Mouse (Mus musculus) hindbrain, embryonic 14.5 days (tissue): ENCODE measurements around the gene AL607142.1. TPM values are rescaled to one million over a fixed set of nuclear protein-coding genes. Genes with fewer than 3 reads are reported as not detected.

Source experiments
- ATAC-seq: fragments of 200-750 bp; cut with Nextera tagmentation; 2 replicates; pipeline ENCODE4 v1.8.0; 2017; ENCODE audit warnings: moderate number of reproducible peaks, mild to moderate bottlenecking, moderate TSS enrichment, moderate library complexity; ENCODE audit not compliant: low FRiP score
- DNase-seq: peaks from one replicate; pipeline ENCODE4 v3.0.0-alpha.2; 2015; ENCODE audit warnings: low spot score
- H3K27ac ChIP-seq: fragments of 300-500 bp; sonication (generic); 2 replicates; pipeline ENCODE4 v1.5.1; 2014; ENCODE audit warnings: mild to moderate bottlenecking, moderate library complexity
- H3K27me3 ChIP-seq: fragments of 300-500 bp; sonication (generic); 2 replicates; pipeline ENCODE4 v1.6.1; 2014; ENCODE audit warnings: mild to moderate bottlenecking, low read length, mixed read lengths; ENCODE audit not compliant: control insufficient read depth, insufficient read depth
- H3K36me3 ChIP-seq: fragments of 300-500 bp; sonication (generic); replicated peaks from 2 replicates; pipeline ENCODE4 v1.6.1; 2014; ENCODE audit not compliant: control insufficient read depth, insufficient read depth
- H3K4me1 ChIP-seq: fragments of 300-500 bp; sonication (generic); replicated peaks from 2 replicates; pipeline ENCODE4 v1.6.1; 2014; ENCODE audit warnings: antibody characterized with exemption, low read length, mixed read lengths; ENCODE audit not compliant: control insufficient read depth, insufficient read depth
- H3K4me2 ChIP-seq: fragments of 300-500 bp; sonication (generic); replicated peaks from 2 replicates; pipeline ENCODE4 v1.6.1; 2014; ENCODE audit warnings: mild to moderate bottlenecking, moderate library complexity
- H3K4me3 ChIP-seq: fragments of 300-500 bp; sonication (generic); replicated peaks from 2 replicates; pipeline ENCODE4 v1.5.1; 2014; ENCODE audit warnings: mild to moderate bottlenecking, low read length
- H3K9ac ChIP-seq: fragments of 300-500 bp; sonication (generic); 2 replicates; pipeline ENCODE4 v1.6.1; 2014
- H3K9me3 ChIP-seq: fragments of 300-500 bp; sonication (generic); 2 replicates; pipeline ENCODE4 v1.6.1; 2016; ENCODE audit warnings: low read length; ENCODE audit not compliant: control insufficient read depth
- WGBS: fragments of 180-500 bp; shearing (Covaris S2); extraction: QIAGEN DNeasy Blood & Tissue Kit; methylation state at CpG from one replicate; pipeline ENCODE4 v1.1.7; 2014; 5-methylcytosine and 5-hydroxymethylcytosine counted together
- polyA plus RNA-seq: library from polyadenylated mRNA; unstranded; fragments of >200 nt; fragmentation: Nextera tagmentation; extraction: Ambion mirVana; gene quantifications from 2 replicates; pipeline ENCODE4 v1.2.1, GENCODE M21; 2014

Gene AL607142.1
- polyA plus RNA-seq, 1 experiment from 2014 or later = not detected

GRCm38 (mm10) chr4:120107787-120108186 is 43.0 kb downstream of the AL607142.1 start:
- H3K4me1 ChIP-seq = no peaks in the 10 kb centered on the region
- H3K27ac ChIP-seq = no peak overlapping the region
- H3K36me3 ChIP-seq = no peaks in the 10 kb centered on the region
- ATAC-seq (no peak), DNase-seq (no peak)
- H3K4me2 ChIP-seq = no peak overlapping the region
- no peaks in the 10 kb centered on the region for H3K27me3 ChIP-seq
- no peak overlapping the region for H3K9ac ChIP-seq
- no peak overlapping the region for H3K4me3 ChIP-seq
- no peaks in the 10 kb centered on the region for H3K9me3 ChIP-seq
- 86% methylated on average over 8 of the region's 8 CpGs for WGBS

GRCm38 (mm10) chr4:120115516-120115915 is 50.7 kb downstream of the AL607142.1 start:
- Histone ChIP-seq H3K36me3 (no peaks in the 10 kb centered on the region), H3K27me3 (no peaks in the 10 kb centered on the region), H3K4me3 (no peak overlapping the region), H3K27ac (no peak overlapping the region), H3K4me2 (no peak overlapping the region), H3K4me1 (no peaks in the 10 kb centered on the region), H3K9ac (no peak overlapping the region), H3K9me3 (no peaks in the 10 kb centered on the region)
- no peak for DNase-seq
- WGBS = 76% methylated on average over 3 of the region's 3 CpGs
- no peak for ATAC-seq

GRCm38 (mm10) chr4:120116312-120116711 is 51.5 kb downstream of the AL607142.1 start:
- H3K4me3 ChIP-seq = no peak overlapping the region

GRCm38 (mm10) chr4:120120276-120120675 is 55.5 kb downstream of the AL607142.1 start:
- DNase-seq (peak; percentile 58), ATAC-seq (0 out of 2 replicates have a peak, but pooled peaks have one; percentile 11)
- Histone ChIP-seq H3K27me3 (no peaks in the 10 kb centered on the region), H3K4me3 (no peak overlapping the region), H3K9ac (no peak overlapping the region), H3K9me3 (no peaks in the 10 kb centered on the region), H3K36me3 (no peaks in the 10 kb centered on the region), H3K27ac (no peak overlapping the region), H3K4me1 (no peaks in the 10 kb centered on the region), H3K4me2 (no peak overlapping the region)
- 35% methylated on average over 8 of the region's 8 CpGs for WGBS

More at GRCm38 (mm10) chr4:120116312-120116711, 51.5 kb downstream of the AL607142.1 start:
- no peaks in the 10 kb centered on the region for H3K27me3 ChIP-seq
- H3K4me1 ChIP-seq = no peaks in the 10 kb centered on the region
- no peak overlapping the region for H3K27ac ChIP-seq
- no peaks in the 10 kb centered on the region for H3K36me3 ChIP-seq
- no peak overlapping the region for H3K4me2 ChIP-seq
- no peak for ATAC-seq
- DNase-seq = no peak
- whole genome bisulfite sequencing = 98% methylated on average over 1 of the region's 1 CpGs
- H3K9ac ChIP-seq = no peak overlapping the region
- H3K9me3 ChIP-seq = no peaks in the 10 kb centered on the region

GRCm38 (mm10) chr4:120124656-120125055 is 59.9 kb downstream of the AL607142.1 start:
- no peak overlapping the region for H3K4me3 ChIP-seq
- H3K4me2 ChIP-seq = no peak overlapping the region
- no peak overlapping the region for H3K27ac ChIP-seq
- H3K9me3 ChIP-seq = no peaks in the 10 kb centered on the region
- no peaks in the 10 kb centered on the region for H3K36me3 ChIP-seq
- H3K4me1 ChIP-seq = no peaks in the 10 kb centered on the region
- ATAC-seq (no peak), DNase-seq (no peak)
- 83% methylated on average over 6 of the region's 6 CpGs for WGBS
- no peaks in the 10 kb centered on the region for H3K27me3 ChIP-seq
- H3K9ac ChIP-seq = no peak overlapping the region

- H3K27ac ChIP-seq = no peak overlapping the region
- H3K36me3 ChIP-seq = no peaks in the 10 kb centered on the region
- no peak overlapping the region for H3K4me3 ChIP-seq
- 94% methylated on average over 6 of the region's 6 CpGs for WGBS
- no peak overlapping the region for H3K4me2 ChIP-seq
- H3K4me1 ChIP-seq = no peaks in the 10 kb centered on the region; the same call in 1 of the 2 replicates
- no peaks in the 10 kb centered on the region for H3K27me3 ChIP-seq
- no peaks in the 10 kb centered on the region for H3K9me3 ChIP-seq
- no peak for ATAC-seq
- no peak for DNase-seq
- no peak overlapping the region for H3K9ac ChIP-seq
Measured at GRCm38 (mm10) chr4:120126047-120126446, 61.3 kb downstream of the AL607142.1 start.

- Histone ChIP-seq H3K9me3 (no peaks in the 10 kb centered on the region), H3K9ac (no peak overlapping the region), H3K4me3 (no peak overlapping the region), H3K4me2 (no peak overlapping the region), H3K27me3 (no peaks in the 10 kb centered on the region), H3K27ac (no peak overlapping the region), H3K36me3 (no peaks in the 10 kb centered on the region), H3K4me1 (no peaks in the 10 kb centered on the region; the same call in 1 of the 2 replicates)
- ATAC-seq (no peak), DNase-seq (no peak)
- WGBS = 82% methylated on average over 3 of the region's 3 CpGs
Measured at GRCm38 (mm10) chr4:120127333-120127732, 62.5 kb downstream of the AL607142.1 start.

GRCm38 (mm10) chr4:120128033-120128432 is 63.2 kb downstream of the AL607142.1 start:
- no peaks in the 10 kb centered on the region for H3K27me3 ChIP-seq
- H3K36me3 ChIP-seq = no peaks in the 10 kb centered on the region
- H3K4me1 ChIP-seq = no peaks in the 10 kb centered on the region; the same call in 1 of the 2 replicates
- 63% methylated on average over 4 of the region's 4 CpGs for WGBS
- H3K9me3 ChIP-seq = no peaks in the 10 kb centered on the region
- no peak overlapping the region for H3K4me3 ChIP-seq
- no peak overlapping the region for H3K4me2 ChIP-seq
- DNase-seq = no peak
- H3K27ac ChIP-seq = no peak overlapping the region
- ATAC-seq = no peak
- H3K9ac ChIP-seq = no peak overlapping the region

- Histone ChIP-seq H3K27me3 (no peaks in the 10 kb centered on the region), H3K4me1 (no peaks in the 10 kb centered on the region; the same call in 1 of the 2 replicates), H3K4me3 (no peak overlapping the region), H3K4me2 (no peak overlapping the region), H3K9me3 (no peaks in the 10 kb centered on the region), H3K27ac (no peak overlapping the region), H3K9ac (no peak overlapping the region), H3K36me3 (no peaks in the 10 kb centered on the region)
- DNase-seq (peak; percentile 83), ATAC-seq (peak; percentile 74; the same call in 1 of the 2 replicates)
- 61% methylated on average over 4 of the region's 4 CpGs for WGBS
Measured at GRCm38 (mm10) chr4:120129233-120129885, 64.6 kb downstream of the AL607142.1 start.
